Mouse (Mus musculus) A20 (cell line): Measurements from ENCODE around the gene Gm10073.

Source experiments
- DNase-seq: peaks from one replicate; pipeline ENCODE4 v3.0.0-alpha.2; 2011; ENCODE audit warnings: low read depth, low spot score

Gene Gm10073

GRCm38 (mm10) chr8:106556068-106556645 is 17.1 kb downstream of the Gm10073 start:
- DNase-seq, result no peak

GRCm38 (mm10) chr8:106554011-106554410 is 19.2 kb downstream of the Gm10073 start:
- no peak for DNase-seq

DNA sequence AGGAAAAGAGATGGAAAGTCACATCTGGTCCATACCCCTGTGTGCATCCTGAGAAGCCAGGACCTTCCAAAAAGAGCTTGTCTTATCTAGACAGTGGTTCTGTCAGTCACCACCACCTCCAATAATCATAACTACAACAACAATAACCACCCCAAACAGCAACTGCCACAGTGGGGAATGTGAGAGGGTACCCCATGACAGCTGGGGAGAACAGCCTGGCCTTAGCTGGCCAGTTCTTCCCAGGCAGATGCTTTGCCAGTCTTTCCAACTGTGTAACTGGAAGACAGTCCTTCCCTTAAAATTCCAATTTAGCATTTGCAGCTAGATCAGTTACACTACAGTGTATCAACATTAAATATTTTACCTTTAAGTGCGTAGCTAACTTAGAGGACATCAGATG is 22.4 kb downstream of the Gm10073 start:
- DNase-seq, result no peak

DNA sequence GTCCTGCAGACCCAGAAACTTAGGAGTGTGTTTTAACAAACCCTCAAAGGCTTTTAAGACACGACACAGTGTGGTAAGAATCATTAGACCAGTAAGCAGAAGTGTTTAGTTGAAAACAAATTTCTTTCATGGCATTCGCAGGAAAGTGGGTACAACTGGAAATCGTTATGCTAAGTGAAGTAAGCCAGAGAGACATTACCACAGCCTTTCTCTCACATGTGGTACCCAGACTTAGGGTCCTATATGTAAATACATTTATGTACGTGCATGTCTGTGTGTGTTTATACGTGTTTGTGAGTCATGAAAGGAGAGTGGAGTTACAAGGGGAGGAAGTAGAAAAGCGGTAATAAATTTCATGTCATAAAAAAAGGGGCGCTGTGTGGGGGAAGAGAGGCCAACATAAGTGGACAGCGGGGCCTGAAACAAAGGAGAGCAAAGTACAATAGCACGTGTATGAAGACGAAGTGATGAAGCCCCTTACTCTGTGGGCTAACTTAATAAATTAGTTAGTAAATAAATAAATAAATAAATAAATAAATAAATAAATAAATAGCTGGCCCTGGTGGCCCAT is 24.8 kb downstream of the Gm10073 start:
- DNase-seq, result no peak

GRCm38 (mm10) chr8:106546746-106547145 is 26.5 kb downstream of the Gm10073 start:
- no peak for DNase-seq

DNA sequence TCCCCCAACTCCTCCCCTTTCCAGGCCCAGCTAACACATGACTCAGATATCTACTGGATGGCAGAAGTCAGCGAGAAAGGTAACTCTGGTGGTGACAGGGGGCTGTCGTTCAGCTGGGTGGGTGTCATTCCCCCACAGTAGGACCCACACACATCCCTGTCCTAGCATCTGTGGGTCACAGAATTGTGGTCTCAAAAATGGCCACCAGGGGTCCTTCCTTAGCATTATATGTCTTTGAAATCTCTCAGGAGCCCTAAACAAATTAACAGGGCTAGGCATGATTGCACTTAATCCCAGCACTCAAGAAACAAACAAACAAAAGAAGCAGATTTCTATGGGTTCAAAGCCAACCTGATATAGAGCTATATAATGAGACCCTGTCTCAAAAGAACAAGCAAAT is 28.1 kb downstream of the Gm10073 start:
- DNase-seq, result peak; percentile 35

DNA sequence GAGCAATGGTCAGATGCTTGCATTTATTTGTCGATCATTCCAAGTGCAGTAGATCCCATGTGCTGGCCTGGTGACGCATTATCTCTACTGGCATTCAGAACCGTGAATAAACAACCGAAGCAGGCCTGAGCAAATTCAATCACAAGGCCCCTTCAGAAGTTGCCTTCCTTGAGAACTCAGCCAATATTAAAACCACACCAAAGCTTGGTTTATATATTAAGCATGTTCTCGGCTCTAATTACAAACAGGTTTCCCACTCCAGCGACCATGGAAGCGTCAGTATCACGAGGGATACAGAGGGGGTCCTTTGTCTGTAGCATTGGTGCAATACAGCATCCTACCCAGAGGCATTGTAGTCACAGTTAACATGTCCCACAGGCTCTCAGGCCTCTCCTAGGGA is 30.2 kb downstream of the Gm10073 start:
- no peak for DNase-seq

DNA sequence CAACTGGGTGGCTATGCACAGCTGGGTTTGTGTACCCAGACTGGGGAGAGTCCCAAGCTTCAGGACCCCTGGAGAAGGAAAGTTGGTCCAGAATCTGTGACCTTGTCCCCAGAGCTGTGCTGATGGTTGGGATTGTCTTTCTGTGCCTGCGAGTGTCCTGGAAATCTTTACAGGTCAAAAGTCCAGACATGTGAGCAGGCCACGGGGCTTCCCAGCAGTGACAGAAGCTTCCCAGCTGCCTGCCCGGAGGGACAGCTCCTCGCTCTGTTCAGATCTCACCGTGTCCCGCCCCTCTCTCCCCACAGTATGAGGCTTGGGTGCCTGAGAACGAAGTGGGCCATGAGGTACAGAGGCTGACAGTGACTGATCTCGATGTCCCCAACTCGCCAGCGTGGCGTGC is 32.3 kb downstream of the Gm10073 start:
- DNase-seq, result no peak

DNA sequence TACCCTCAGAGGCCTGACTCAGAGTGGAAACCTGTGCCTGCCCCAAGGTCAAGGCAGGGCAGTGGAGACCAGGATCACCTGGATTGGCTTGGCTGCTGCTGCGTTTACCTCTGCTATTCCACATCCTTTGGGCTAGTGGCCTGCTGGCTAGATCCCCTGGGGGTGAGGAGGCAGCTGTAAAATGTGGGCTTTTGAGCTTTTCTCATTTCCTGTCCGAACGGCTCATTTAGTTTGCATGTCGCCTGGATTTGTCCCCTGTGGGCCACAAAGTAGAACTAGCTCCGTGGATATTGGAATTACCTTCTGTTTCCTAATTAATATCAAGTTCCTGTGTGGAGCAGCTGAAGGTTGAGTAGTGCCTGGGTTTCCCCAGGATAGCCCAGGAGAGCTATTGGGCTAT is 34.1 kb downstream of the Gm10073 start:
- no peak for DNase-seq

- DNase-seq, result peak; percentile 57
Observed at GRCm38 (mm10) chr8:106535448-106535847, 37.8 kb downstream of the Gm10073 start.

- peak; percentile 88 for DNase-seq
Observed at GRCm38 (mm10) chr8:106534449-106534848, 38.8 kb downstream of the Gm10073 start.

DNA sequence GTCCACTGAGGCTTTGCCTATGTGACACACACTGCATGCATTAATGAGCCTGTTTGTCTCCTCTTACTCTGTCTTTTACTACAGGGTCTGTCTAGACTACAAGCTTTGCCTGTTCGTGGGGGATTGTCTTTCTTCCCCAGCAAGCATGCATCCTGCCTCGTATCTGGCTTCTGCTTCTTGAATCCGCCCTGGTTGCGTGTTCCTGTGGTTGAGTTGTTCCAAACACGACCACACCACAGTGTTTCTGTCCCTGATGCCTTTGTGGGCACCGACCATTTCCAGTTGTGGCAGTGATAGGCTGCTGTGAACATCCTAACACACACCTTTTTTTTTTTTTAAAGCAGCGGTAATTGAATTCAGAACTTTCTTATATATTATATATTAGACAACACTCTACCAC is 39.6 kb downstream of the Gm10073 start:
- no peak for DNase-seq

DNA sequence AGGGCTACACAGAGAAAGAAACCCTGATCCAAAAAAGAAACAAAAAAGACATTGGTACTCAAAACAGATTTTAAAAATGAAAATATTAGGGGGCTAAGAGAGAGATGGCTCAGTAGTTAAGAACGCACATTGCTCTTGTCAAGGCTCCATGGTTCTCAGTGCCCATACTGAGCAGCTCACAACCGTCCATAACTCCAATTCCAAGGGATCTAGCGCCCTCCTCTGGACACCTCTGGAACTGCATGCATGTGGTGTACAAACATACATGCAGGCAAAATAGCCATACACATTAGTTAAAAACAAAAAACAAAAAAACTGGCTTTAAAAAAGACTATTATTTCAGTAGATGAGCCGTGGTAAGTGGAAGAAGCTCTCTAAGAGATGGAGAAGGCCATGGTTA is 42.7 kb downstream of the Gm10073 start:
- DNase-seq, result peak; percentile 40

DNA sequence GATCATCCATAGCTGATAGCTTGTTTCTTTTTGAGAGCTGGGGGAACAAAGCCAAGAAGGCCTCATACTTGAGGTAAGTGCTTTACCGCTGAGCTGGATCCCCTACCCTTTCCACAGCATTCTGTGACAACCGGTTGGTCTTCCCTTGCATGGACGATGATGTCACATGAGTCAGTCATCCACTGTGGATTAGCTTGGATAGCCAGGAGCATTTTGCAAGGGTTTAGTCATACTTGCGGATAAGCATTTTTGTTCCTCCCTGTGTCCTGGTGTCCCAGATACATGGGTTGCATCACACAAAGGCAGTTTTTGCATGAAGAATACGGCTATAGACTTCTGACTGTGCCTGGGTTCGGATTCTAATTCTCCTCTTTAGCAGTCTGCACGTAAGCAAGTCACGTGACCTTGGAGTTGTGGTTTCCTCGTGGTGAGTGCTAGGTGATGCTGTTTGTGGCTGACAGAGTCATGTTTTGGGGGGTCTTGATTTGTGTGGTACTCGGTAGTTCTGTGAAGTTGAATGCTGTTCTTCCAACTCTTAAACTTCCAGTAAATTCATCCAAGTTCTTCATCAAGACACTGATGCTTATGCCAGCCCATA is 43.3 kb downstream of the Gm10073 start:
- DNase-seq, result no peak

DNA sequence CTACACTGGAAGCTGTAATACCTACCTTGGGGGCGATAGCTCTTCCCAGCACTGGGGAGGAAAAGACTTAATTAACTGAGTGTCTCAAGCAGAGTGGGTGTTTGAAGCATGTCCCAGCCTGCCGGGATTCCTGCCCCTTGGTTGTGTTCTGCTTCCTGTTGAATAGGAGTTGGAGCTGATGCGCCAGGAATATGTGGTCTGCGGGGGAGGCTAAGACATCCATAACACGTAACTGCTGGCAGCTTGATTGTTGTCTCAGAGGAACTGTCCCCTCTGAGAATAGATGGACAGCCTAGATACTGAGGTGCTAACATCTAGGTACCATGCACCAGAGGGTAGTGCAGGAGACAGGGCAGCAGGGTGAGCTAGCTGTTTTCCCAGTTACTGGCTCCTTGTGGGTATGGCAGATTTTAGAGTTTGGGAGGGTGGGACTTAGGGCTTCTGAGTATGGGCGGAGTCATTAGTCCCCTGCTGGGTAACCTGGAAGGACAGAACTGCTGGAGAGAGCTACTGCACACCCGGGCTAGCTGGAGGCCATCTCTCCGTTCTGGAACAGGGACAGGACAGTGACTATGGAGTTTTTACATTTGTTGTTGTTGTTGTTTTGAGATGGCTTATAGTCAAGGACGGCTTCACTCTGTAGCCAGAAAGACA is 44.5 kb downstream of the Gm10073 start:
- no peak for DNase-seq

DNA sequence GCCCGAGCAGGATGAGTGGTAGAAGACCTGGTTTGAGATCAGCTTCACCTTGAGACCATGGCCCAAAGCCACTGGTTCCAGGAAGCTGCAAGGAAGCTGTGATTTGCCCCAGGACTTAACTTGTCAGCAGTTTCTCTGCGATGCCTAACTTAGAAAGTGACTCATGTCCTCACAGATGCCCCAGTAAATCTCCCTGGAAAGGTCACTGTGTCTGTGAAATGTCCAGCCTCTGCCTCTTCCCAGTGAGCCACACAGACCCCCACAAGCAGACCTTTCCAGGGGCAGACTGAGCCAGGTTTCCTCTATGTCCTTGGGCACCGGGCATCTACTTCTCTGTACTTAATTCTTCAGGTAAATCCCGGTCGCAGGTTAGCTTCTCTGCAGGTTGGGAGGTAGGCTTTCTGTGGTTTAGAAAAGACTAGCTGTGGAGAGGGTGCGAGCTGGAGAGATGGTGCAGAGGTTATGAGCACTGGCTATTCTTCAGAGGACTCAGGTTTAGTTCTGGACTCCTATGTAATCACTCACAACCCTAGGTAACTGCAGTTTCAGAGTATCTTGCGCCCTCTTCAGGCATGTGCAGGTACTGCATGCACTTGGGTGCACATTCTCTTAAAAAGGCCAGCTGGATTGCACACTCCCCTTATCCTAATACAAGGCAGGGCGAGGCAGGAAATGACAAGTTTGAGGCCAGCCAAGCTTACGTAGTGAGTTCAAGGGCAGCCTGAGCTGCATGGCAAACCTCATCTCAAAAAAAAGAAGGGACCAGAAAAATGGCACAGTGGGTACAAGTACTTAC is 45.8 kb downstream of the Gm10073 start:
- DNase-seq, result peak; percentile 34

GRCm38 (mm10) chr8:106526725-106527124 is 46.5 kb downstream of the Gm10073 start:
- no peak for DNase-seq
